Mouse (Mus musculus) stomach, postnatal 0 days (tissue): ENCODE results near the gene Ifna7. TPM values are rescaled to one million over a fixed set of nuclear protein-coding genes. Genes with fewer than 3 reads are reported as not detected.
"Not testable (repeated sequence)": the region's sequence is repeated elsewhere in the genome, so short reads cannot be mapped to it uniquely, and the experiment has no call there.

Source experiments
- ATAC-seq: fragments of 200-750 bp; cut with Nextera tagmentation; 2 replicates; pipeline ENCODE4 v1.8.0; 2017; ENCODE audit not compliant: low FRiP score, low TSS enrichment
- DNase-seq: peaks from one replicate; pipeline ENCODE4 v3.0.0-alpha.2; 2016; ENCODE audit warnings: low spot score
- H3K27ac ChIP-seq: fragments of 300-500 bp; sonication (generic); replicated peaks from 2 replicates; pipeline ENCODE4 v1.5.1; 2014; ENCODE audit warnings: mild to moderate bottlenecking, control low read depth
- H3K27me3 ChIP-seq: fragments of 300-500 bp; sonication (generic); 2 replicates; pipeline ENCODE4 v1.6.1; 2014; ENCODE audit warnings: low read length; ENCODE audit not compliant: control insufficient read depth, insufficient read depth
- H3K36me3 ChIP-seq: fragments of 300-500 bp; sonication (generic); 2 replicates; pipeline ENCODE4 v1.6.1; 2014; ENCODE audit warnings: low read length, mixed read lengths; ENCODE audit not compliant: control insufficient read depth, insufficient read depth
- H3K4me1 ChIP-seq: fragments of 300-500 bp; sonication (generic); replicated peaks from 2 replicates; pipeline ENCODE4 v1.6.1; 2014; ENCODE audit warnings: antibody characterized with exemption; ENCODE audit not compliant: control insufficient read depth, insufficient read depth
- H3K4me2 ChIP-seq: fragments of 300-500 bp; sonication (generic); replicated peaks from 2 replicates; pipeline ENCODE4 v1.6.1; 2014; ENCODE audit warnings: low read depth, mild to moderate bottlenecking, control low read depth, moderate library complexity
- H3K4me3 ChIP-seq: fragments of 300-500 bp; sonication (generic); 2 replicates; pipeline ENCODE4 v1.5.1; 2014; ENCODE audit warnings: low read depth, low read length, control low read depth
- H3K9ac ChIP-seq: fragments of 300-500 bp; sonication (generic); 2 replicates; pipeline ENCODE4 v1.6.1; 2014; ENCODE audit warnings: mild to moderate bottlenecking, low read length, control low read depth, mixed read lengths
- H3K9me3 ChIP-seq: fragments of 300-500 bp; sonication (generic); 2 replicates; pipeline ENCODE4 v1.6.1; 2016; ENCODE audit warnings: low read length; ENCODE audit not compliant: control insufficient read depth
- CTCF ChIP-seq: IDR thresholded peaks from 2 replicates; pipeline ENCODE4 v1.5.1; 2016; ENCODE audit warnings: antibody characterized with exemption, low read depth, mild to moderate bottlenecking, moderate library complexity
- WGBS: fragments of 180-500 bp; shearing (Covaris S2); extraction: QIAGEN DNeasy Blood & Tissue Kit; methylation state at CpG from one replicate; pipeline ENCODE4 v1.1.7; 2014; 5-methylcytosine and 5-hydroxymethylcytosine counted together
- polyA plus RNA-seq: library from polyadenylated mRNA; unstranded; fragments of >200 nt; fragmentation: Nextera tagmentation; extraction: Ambion mirVana; gene quantifications from 2 replicates; pipeline ENCODE4 v1.2.1, GENCODE M21; 2015

The Ifna7 gene
- polyA plus RNA-seq, 1 experiment from 2014 or later: not detected

DNA sequence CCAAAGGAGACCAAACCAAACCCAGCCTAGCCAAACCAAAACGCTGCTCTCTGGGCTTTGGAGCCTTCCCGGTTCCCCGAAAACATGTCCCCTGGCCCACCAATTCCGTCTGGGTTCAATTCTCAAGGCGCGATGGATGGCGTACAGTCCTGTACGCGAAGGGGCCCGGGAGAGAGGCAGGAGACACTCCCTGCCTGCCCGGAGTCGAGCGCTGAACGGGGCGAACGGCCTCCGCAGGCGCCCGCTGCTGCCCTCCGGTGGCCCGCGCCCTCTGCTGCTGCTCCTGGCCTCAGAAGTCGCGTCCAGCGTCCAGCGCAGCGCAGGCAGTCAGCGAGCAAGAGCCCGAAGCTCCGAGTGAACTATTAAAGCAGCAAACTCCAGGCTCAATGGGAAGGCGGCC, 33.7 kb upstream of the Ifna7 start:
- WGBS: no CpG with 5 or more reads among the region's 31 CpGs
- H3K9me3 ChIP-seq, H3K36me3 ChIP-seq, H3K4me3 ChIP-seq, H3K27ac ChIP-seq, H3K27me3 ChIP-seq, ATAC-seq, DNase-seq, H3K9ac ChIP-seq, H3K4me1 ChIP-seq: not testable (repeated sequence)
- peak; percentile 36 for TF ChIP-seq CTCF
- H3K4me2 ChIP-seq: 0 out of 2 replicates have a peak overlapping the region, but pooled peaks have one; percentile 29

DNA sequence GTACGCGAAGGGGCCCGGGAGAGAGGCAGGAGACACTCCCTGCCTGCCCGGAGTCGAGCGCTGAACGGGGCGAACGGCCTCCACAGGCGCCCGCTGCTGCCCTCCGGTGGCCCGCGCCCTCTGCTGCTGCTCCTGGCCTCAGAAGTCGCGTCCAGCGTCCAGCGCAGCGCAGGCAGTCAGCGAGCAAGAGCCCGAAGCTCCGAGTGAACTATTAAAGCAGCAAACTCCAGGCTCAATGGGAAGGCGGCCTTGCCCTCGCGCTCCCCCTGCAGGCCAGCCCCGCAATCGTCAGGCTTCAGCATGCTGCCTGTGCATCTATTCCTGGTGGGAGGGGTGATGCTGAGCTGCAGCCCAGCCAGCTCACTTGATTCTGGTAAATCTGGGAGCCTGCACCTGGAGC, 30.6 kb upstream of the Ifna7 start, which contains the start of gene Gm13276:
TSS of gene Gm13276 (plus strand) at position 301 of the 400 bp plus-strand sequence.
- not testable (repeated sequence) for H3K4me2 ChIP-seq, DNase-seq, H3K9ac ChIP-seq, H3K4me3 ChIP-seq, H3K36me3 ChIP-seq, H3K9me3 ChIP-seq, H3K4me1 ChIP-seq, H3K27ac ChIP-seq, ATAC-seq, H3K27me3 ChIP-seq
- no CpG with 5 or more reads among the region's 27 CpGs for WGBS

DNA sequence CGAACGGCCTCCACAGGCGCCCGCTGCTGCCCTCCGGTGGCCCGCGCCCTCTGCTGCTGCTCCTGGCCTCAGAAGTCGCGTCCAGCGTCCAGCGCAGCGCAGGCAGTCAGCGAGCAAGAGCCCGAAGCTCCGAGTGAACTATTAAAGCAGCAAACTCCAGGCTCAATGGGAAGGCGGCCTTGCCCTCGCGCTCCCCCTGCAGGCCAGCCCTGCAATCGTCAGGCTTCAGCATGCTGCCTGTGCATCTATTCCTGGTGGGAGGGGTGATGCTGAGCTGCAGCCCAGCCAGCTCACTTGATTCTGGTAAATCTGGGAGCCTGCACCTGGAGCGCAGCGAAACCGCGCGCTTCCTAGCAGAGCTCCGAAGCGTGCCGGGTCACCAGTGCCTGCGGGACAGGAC, 27.6 kb upstream of the Ifna7 start, which contains the start of gene Gm13277:
TSS of gene Gm13277 (plus strand) at position 231 of the 400 bp plus-strand sequence.
- not testable (repeated sequence) for H3K4me1 ChIP-seq, ATAC-seq, H3K27ac ChIP-seq, H3K27me3 ChIP-seq, H3K4me2 ChIP-seq, H3K9me3 ChIP-seq, H3K9ac ChIP-seq, H3K36me3 ChIP-seq, DNase-seq, H3K4me3 ChIP-seq
- TF ChIP-seq CTCF: peak; percentile 59
- 0% methylated on average over 1 of the region's 28 CpGs for WGBS

DNA sequence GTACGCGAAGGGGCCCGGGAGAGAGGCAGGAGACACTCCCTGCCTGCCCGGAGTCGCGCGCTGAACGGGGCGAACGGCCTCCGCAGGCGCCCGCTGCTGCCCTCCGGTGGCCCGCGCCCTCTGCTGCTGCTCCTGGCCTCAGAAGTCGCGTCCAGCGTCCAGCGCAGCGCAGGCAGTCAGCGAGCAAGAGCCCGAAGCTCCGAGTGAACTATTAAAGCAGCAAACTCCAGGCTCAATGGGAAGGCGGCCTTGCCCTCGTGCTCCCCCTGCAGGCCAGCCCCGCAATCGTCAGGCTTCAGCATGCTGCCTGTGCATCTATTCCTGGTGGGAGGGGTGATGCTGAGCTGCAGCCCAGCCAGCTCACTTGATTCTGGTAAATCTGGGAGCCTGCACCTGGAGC, 24.8 kb upstream of the Ifna7 start, which contains the start of gene Gm13278:
TSS of gene Gm13278 (plus strand) at position 301 of the 400 bp plus-strand sequence.
- not testable (repeated sequence) for H3K27me3 ChIP-seq, H3K9ac ChIP-seq, ATAC-seq, H3K4me2 ChIP-seq, H3K4me1 ChIP-seq, H3K27ac ChIP-seq, H3K4me3 ChIP-seq, DNase-seq, H3K36me3 ChIP-seq, H3K9me3 ChIP-seq
- WGBS: no CpG with 5 or more reads among the region's 28 CpGs

DNA sequence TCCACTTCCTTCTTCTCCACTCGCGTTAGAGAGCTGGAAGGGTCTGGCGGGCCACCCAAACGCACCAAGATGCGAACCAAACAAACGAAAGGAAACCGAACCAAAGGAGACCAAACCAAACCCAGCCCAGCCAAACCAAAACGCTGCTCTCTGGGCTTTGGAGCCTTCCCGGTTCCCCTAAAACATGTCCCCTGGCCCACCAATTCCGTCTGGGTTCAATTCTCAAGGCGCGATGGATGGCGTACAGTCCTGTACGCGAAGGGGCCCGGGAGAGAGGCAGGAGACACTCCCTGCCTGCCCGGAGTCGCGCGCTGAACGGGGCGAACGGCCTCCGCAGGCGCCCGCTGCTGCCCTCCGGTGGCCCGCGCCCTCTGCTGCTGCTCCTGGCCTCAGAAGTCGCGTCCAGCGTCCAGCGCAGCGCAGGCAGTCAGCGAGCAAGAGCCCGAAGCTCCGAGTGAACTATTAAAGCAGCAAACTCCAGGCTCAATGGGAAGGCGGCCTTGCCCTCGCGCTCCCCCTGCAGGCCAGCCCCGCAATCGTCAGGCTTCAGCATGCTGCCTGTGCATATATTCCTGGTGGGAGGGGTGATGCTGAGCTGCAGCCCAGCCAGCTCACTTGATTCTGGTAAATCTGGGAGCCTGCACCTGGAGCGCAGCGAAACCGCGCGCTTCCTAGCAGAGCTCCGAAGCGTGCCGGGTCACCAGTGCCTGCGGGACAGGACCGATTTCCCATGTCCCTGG, 21.9 kb upstream of the Ifna7 start, which contains the start of gene Gm13275:
TSS of gene Gm13275 (plus strand) at position 552 of the 740 bp plus-strand sequence.
- not testable (repeated sequence) for H3K27me3 ChIP-seq, H3K4me1 ChIP-seq, ATAC-seq, H3K4me3 ChIP-seq, H3K4me2 ChIP-seq, H3K36me3 ChIP-seq, DNase-seq, H3K9me3 ChIP-seq, H3K9ac ChIP-seq, H3K27ac ChIP-seq
- 0% methylated on average over 7 of the region's 52 CpGs for WGBS
- peak; percentile 47 for TF ChIP-seq CTCF

GRCm38 (mm10) chr4:88797097-88797496, 18.9 kb upstream of the Ifna7 start, which contains the start of gene Gm13279:
Gm13279 (plus strand) TSS chr4:88797397.
- not testable (repeated sequence) for H3K9me3 ChIP-seq, H3K36me3 ChIP-seq, H3K4me2 ChIP-seq, H3K4me3 ChIP-seq, H3K27ac ChIP-seq, H3K27me3 ChIP-seq, H3K9ac ChIP-seq, DNase-seq, ATAC-seq, H3K4me1 ChIP-seq
- no CpG with 5 or more reads among the region's 28 CpGs for WGBS

DNA sequence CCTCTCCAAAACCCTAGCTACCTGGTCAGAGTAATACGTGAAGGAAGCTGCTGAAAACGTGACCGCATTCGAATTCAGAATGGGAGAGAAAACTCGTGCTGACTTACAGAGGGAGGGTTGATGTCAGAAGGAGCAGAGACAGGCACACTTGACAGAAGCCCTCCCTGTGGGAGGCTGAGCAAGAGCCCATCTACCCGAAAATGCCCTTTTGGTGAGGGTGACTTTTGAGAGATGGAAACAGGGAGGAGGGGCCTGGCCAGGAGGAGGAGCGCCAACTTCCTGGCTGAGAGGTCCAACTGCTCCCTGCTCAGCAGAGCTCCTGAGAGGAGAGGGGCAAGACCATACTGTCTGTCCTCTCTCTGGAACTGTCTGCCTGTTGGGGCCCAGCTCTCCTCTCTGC, 16.7 kb upstream of the Ifna7 start, which contains the start of gene Gm13285:
TSS of gene Gm13285 (plus strand) at position 301 of the 400 bp plus-strand sequence.
- H3K4me1 ChIP-seq, H3K27me3 ChIP-seq, H3K4me3 ChIP-seq, DNase-seq, H3K9ac ChIP-seq, H3K36me3 ChIP-seq, H3K4me2 ChIP-seq, H3K27ac ChIP-seq, H3K9me3 ChIP-seq, ATAC-seq: not testable (repeated sequence)
- 21% methylated on average over 2 of the region's 7 CpGs for WGBS

- not testable (repeated sequence) for DNase-seq, ATAC-seq, H3K4me3 ChIP-seq, H3K4me1 ChIP-seq, H3K4me2 ChIP-seq, H3K36me3 ChIP-seq, H3K9ac ChIP-seq, H3K27me3 ChIP-seq, H3K9me3 ChIP-seq, H3K27ac ChIP-seq
- no CpG with 5 or more reads among the region's 29 CpGs for WGBS
These were observed 13.1 kb upstream of the Ifna7 start, which contains the start of gene Gm13287 for GRCm38 (mm10) chr4:88802954-88803353. Gm13287 (plus strand) TSS chr4:88803254.

- ATAC-seq, H3K27ac ChIP-seq, H3K9me3 ChIP-seq, H3K4me3 ChIP-seq, DNase-seq, H3K4me1 ChIP-seq, H3K36me3 ChIP-seq, H3K9ac ChIP-seq, H3K4me2 ChIP-seq, H3K27me3 ChIP-seq: not testable (repeated sequence)
- no CpG with 5 or more reads among the region's 8 CpGs for WGBS
These were observed 10.8 kb upstream of the Ifna7 start, which contains the start of gene Gm13288 for GRCm38 (mm10) chr4:88805231-88805630. Gm13288 (plus strand) TSS chr4:88805531.
